Mouse (Mus musculus) testis, adult 2 months (tissue): Measurements from ENCODE around the gene Dlk1. TPM values are rescaled to one million over a fixed set of nuclear protein-coding genes. Genes with fewer than 3 reads are reported as not detected.
"Not testable (repeated sequence)": the region's sequence is repeated elsewhere in the genome, so short reads cannot be mapped to it uniquely, and the experiment has no call there.

ENCODE experiments used
- H3K27ac ChIP-seq: fragments of 200-500 bp; 2 replicates; pipeline ENCODE4 v1.5.1; 2012; ENCODE audit warnings: low read depth, low read length; ENCODE audit not compliant: control insufficient read depth, insufficient read depth
- H3K27me3 ChIP-seq: fragments of 200-500 bp; 2 replicates; pipeline ENCODE4 v1.6.1; 2012; ENCODE audit warnings: mild to moderate bottlenecking, low read length, moderate library complexity; ENCODE audit not compliant: control insufficient read depth, insufficient read depth
- H3K36me3 ChIP-seq: fragments of 200-500 bp; 2 replicates; pipeline ENCODE4 v1.6.1; 2012; ENCODE audit warnings: mild to moderate bottlenecking, low read length; ENCODE audit not compliant: control insufficient read depth, insufficient read depth
- H3K4me1 ChIP-seq: fragments of 200-500 bp; 2 replicates; pipeline ENCODE4 v1.6.1; 2012; ENCODE audit warnings: low read length; ENCODE audit not compliant: control insufficient read depth, insufficient read depth
- H3K4me3 ChIP-seq: fragments of 200-500 bp; 2 replicates; pipeline ENCODE4 v1.5.1; 2012; ENCODE audit warnings: low read depth, mild to moderate bottlenecking, low read length, moderate library complexity, mixed read lengths; ENCODE audit not compliant: control insufficient read depth
- CTCF ChIP-seq: fragments of 200-500 bp; IDR thresholded peaks from 2 replicates; pipeline ENCODE4 v1.5.1; 2012; ENCODE audit warnings: low read depth, mild to moderate bottlenecking, inconsistent platforms, low read length, moderate library complexity; ENCODE audit not compliant: control insufficient read depth, insufficient read depth, insufficient replicate concordance
- POLR2A ChIP-seq: fragments of 200-500 bp; IDR thresholded peaks from 2 replicates; pipeline ENCODE4 v1.6.1; 2012; ENCODE audit warnings: low read depth, mild to moderate bottlenecking, inconsistent platforms, low read length, moderate library complexity; ENCODE audit not compliant: control insufficient read depth
- polyA plus RNA-seq: library from polyadenylated mRNA; depleted of rRNA; stranded (reverse); fragments of >200 nt; gene quantifications from 2 replicates; pipeline ENCODE4 v1.2.3, GENCODE M21; 2012

Gene Dlk1
- polyA plus RNA-seq, 1 experiment = 1.5 TPM

GRCm38 (mm10) chr12:109459481-109460401 lies 7.1 kb downstream of the Dlk1 start:
- Histone ChIP-seq H3K27me3 (no peaks in the 10 kb centered on the region), H3K36me3 (no peaks in the 10 kb centered on the region), H3K4me3 (no peak overlapping the region), H3K27ac (no peak overlapping the region), H3K4me1 (no peaks in the 10 kb centered on the region; the same call in 1 of the 2 replicates)
- TF ChIP-seq POLR2A (no peak), CTCF (no peak)

DNA sequence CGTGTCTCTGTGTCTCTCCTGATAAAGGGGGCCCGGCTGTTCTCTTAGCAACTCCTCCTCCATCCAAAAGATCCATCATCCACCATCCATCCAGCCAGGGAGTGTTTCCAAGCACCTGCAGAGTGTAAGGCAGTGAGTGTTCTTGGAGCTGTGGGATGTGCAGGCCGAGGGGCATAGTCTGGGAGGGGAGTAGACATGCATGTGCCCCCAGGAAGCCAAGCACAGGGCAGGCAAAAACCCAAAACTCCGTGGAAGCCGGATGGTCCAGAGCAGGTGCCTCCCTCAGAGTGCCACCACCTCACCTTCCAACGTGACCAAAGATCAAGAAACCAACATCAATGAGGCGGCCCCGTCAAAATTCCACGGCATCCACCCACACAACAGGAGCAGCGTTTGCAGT lies 10.0 kb downstream of the Dlk1 start:
- no peak overlapping the region for H3K4me3 ChIP-seq
- no peak overlapping the region for H3K27ac ChIP-seq
- no peaks in the 10 kb centered on the region for H3K36me3 ChIP-seq
- no peaks in the 10 kb centered on the region for H3K27me3 ChIP-seq
- H3K4me1 ChIP-seq = no peaks in the 10 kb centered on the region; the same call in 1 of the 2 replicates
- TF ChIP-seq POLR2A (no peak), CTCF (no peak)

- not testable (repeated sequence) for H3K36me3 ChIP-seq, H3K27ac ChIP-seq, H3K4me3 ChIP-seq, H3K4me1 ChIP-seq, H3K27me3 ChIP-seq
Measured at GRCm38 (mm10) chr12:109467417-109467816, 14.8 kb downstream of the Dlk1 start.

- Histone ChIP-seq H3K27ac (no peak overlapping the region), H3K4me3 (no peak overlapping the region), H3K27me3 (no peaks in the 10 kb centered on the region), H3K36me3 (no peaks in the 10 kb centered on the region), H3K4me1 (no peaks in the 10 kb centered on the region)
- TF ChIP-seq CTCF = no peak
- no peak for TF ChIP-seq POLR2A
Measured at GRCm38 (mm10) chr12:109469793-109470192, 17.2 kb downstream of the Dlk1 start.

- no peaks in the 10 kb centered on the region for H3K4me1 ChIP-seq
- no peak overlapping the region for H3K4me3 ChIP-seq
- H3K36me3 ChIP-seq = no peaks in the 10 kb centered on the region
- H3K27ac ChIP-seq = no peak overlapping the region
- H3K27me3 ChIP-seq = no peaks in the 10 kb centered on the region
- TF ChIP-seq CTCF = no peak
- TF ChIP-seq POLR2A = no peak
Measured at GRCm38 (mm10) chr12:109472627-109473026, 20.0 kb downstream of the Dlk1 start.

DNA sequence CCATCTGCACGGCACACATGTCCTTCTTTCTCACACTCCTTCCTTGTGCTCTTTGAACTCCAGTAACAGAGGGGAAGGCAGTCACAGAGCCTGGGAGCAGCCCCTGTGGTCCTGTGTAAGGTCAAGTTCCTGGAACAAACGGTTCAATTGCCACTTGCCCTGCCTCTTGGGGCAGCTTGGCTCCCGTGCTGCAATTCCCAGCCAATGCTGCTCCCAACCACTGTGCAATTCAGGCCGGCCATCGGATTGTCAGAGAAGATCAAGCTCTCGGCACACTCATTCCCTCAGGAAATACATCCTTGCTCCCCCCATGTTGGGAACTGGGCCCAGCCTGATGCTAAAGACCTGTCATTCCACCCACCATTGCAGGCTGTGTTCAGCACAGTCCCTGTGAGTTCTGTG lies 21.0 kb downstream of the Dlk1 start:
- no peak for TF ChIP-seq CTCF
- no peak for TF ChIP-seq POLR2A
- Histone ChIP-seq H3K27ac (no peak overlapping the region), H3K36me3 (no peaks in the 10 kb centered on the region), H3K4me3 (no peak overlapping the region), H3K4me1 (no peaks in the 10 kb centered on the region), H3K27me3 (no peaks in the 10 kb centered on the region)

DNA sequence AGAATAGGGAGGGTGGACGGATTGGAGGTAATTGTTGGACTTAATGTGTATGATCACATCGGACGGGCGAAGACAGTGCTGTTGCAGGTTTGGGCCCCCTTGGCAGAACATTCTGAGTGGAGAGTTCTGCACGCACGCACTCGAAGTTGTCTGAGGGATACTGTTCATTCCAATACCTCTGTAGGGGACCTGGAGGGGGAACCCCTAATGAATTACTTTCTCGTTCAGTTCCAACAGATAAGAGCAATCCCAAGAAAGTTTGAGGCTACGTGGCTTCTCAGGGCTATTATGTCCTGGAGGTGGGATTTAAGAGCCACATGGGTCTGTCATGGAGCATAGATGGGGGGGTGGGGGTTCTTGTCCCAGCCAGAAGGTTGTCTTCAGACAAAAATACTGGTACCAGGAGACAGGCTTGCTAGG lies 21.6 kb downstream of the Dlk1 start:
- TF ChIP-seq POLR2A (no peak), CTCF (no peak)
- H3K27me3 ChIP-seq = no peaks in the 10 kb centered on the region
- no peak overlapping the region for H3K27ac ChIP-seq
- no peaks in the 10 kb centered on the region for H3K36me3 ChIP-seq
- no peak overlapping the region for H3K4me3 ChIP-seq
- no peaks in the 10 kb centered on the region for H3K4me1 ChIP-seq

DNA sequence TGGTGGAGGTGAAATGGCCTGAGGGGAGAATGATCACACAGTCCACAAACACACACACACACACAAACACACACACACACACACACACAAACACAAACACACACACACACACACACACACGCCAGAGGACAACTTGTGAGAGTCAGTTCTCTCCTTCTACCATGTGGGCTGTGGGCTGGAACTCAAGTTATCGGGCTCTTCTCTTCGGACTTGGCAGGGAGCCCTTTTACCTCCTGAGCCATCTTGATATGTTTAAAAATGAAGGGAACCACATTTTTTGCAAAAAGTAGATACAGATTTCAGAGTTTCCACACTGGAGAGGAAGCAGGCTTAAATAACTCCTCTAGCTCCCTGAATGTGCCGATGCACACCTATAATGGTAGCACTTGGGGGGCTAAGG lies 22.9 kb downstream of the Dlk1 start:
- H3K27ac ChIP-seq = no peak overlapping the region
- H3K4me3 ChIP-seq = no peak overlapping the region
- no peak for TF ChIP-seq CTCF
- no peak for TF ChIP-seq POLR2A
- H3K27me3 ChIP-seq = no peaks in the 10 kb centered on the region
- no peaks in the 10 kb centered on the region for H3K36me3 ChIP-seq
- H3K4me1 ChIP-seq = no peaks in the 10 kb centered on the region

- H3K27me3 ChIP-seq, H3K27ac ChIP-seq, H3K36me3 ChIP-seq, H3K4me3 ChIP-seq, H3K4me1 ChIP-seq: not testable (repeated sequence)
Measured at GRCm38 (mm10) chr12:109486525-109486924, 33.9 kb downstream of the Dlk1 start.
